1 mouse cellular context compared by ENCODE assay signal in the genomic region with DNA sequence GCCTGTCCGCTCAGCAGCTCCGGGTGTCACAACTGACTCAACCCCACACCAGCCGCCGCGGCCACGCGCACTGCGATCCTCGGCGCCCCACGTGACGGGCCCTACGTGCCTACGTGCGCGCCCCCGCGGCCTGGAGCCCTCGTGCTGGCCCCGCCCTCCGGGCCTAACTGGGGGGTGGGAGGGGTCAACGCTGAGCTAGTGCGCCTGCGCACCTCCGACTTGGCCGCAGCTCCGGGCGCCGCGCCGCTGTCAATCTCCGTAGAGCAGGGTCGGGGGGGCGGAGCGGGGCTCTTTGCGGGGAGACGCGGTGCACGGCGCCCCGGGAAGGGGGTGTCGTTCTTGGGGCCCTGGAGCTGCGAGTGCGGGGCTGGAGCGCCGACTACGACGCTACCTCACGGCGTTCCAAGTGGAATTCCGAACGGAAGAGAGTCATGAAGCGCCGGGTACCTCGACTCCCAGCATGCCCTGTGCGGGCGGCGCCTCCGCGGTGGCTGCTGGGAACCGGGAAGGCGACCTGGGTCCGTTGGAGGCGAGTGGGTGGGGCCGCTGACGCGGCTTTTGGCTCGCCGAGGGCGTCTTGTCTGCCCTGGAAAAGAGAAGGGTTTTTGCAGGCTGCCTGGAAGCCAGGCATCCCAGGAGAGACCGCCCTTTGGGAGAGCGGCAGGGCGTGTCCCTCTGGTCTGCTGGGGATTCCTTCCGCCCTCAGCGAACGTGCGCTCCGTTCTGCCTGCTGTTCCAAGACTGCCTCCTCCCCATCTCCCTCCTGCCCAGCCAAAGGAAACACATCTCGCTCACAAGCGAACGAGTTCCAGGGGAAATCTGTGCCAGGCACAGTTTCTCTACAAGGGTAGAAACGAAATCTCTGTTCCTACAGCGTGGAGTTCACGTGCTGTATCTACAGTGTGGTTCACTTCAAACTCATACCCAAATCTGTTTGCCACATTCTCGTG.
A peak's percentile ranks its signal among the peaks of the same experiment; 100 is the strongest.
TF ChIP-seq lines count a peak whose summit lies in the region.

TSS of gene Vapa (minus strand) at position 93 of the 950 bp plus-strand sequence.

TF ChIP-seq in MEL, 35 proteins besides CTCF, POLR2A, EP300 and RAD21 (continued from another document):
- TF ChIP-seq NRF1 (IDR thresholded peaks at IDR 0.05; ENCODE audit: insufficient read depth, low read depth, low read length, poor library complexity, severe bottlenecking) (peak; percentile 87), MYB (IDR thresholded peaks at IDR 0.05; ENCODE audit: low read depth, low read length) (peak; percentile 89), CHD1 (IDR thresholded peaks at IDR 0.05; ENCODE audit: low read depth, low read length) (no peak), KAT2A (conservative IDR thresholded peaks at IDR 0.05; ENCODE audit: low read depth, low read length) (peak; percentile 71; the same call in 1 of the 2 replicates), TAL1 (IDR thresholded peaks at IDR 0.05; ENCODE audit: low read length) (no peak), MAZ (IDR thresholded peaks at IDR 0.05; ENCODE audit: low read depth, low read length) (peak; percentile 96; the same call in 1 of the 2 replicates), ZNF384 (IDR thresholded peaks at IDR 0.05; ENCODE audit: low read depth, low read length) (no peak), ELF1 (IDR thresholded peaks at IDR 0.05; ENCODE audit: low read depth, low read length) (peak; percentile 92), TCF12 (IDR thresholded peaks at IDR 0.05; ENCODE audit: low read depth, low read length) (peak; percentile 72; the same call in 1 of the 2 replicates), MEF2A (IDR thresholded peaks at IDR 0.05; ENCODE audit: extremely low read depth, insufficient replicate concordance, low read depth, low read length, poor library complexity, severe bottlenecking) (peak; percentile 9; the same call in 1 of the 2 replicates), ZC3H11A (IDR thresholded peaks at IDR 0.05; ENCODE audit: low read depth, low read length) (no peak), SMC3 (IDR thresholded peaks at IDR 0.05; ENCODE audit: low read depth, low read length) (no peak; the same call in 1 of the 2 replicates), MXI1 (IDR thresholded peaks at IDR 0.05; ENCODE audit: low read depth, low read length) (peak; percentile 74), ETS1 (IDR thresholded peaks at IDR 0.05; ENCODE audit: low read depth, low read length) (peak; percentile 64), NELFE (IDR thresholded peaks at IDR 0.05; ENCODE audit: low read depth, low read length) (peak; percentile 80), SIN3A (IDR thresholded peaks at IDR 0.05; ENCODE audit: low read length) (peak; percentile 77; the same call in 1 of the 2 replicates)
